Mouse (Mus musculus): ENCODE data around the gene Mst1r. TPM values are rescaled to one million over a fixed set of nuclear protein-coding genes. Genes with fewer than 3 reads are reported as not detected.

The Mst1r gene
- total and polyA plus RNA-seq, 3 experiments = not detected

- Histone ChIP-seq H3K9me3 (replicated peaks; ENCODE audit: low read length) (no peaks in the 10 kb centered on the region), H3K9ac (ENCODE audit: insufficient read depth, low read depth) (no peak overlapping the region), H3K4me3 (replicated peaks in 1 of 3; ENCODE audit: low read depth in 2 of 3, low read length in 2 of 3, poor library complexity in 1 of 3) (no peak overlapping the region), H3K79me2 (replicated peaks; ENCODE audit: control insufficient read depth, extremely low read depth, insufficient read depth, poor library complexity, severe bottlenecking) (no peaks in the 10 kb centered on the region), H3K4me1 (ENCODE audit: control insufficient read depth in 1 of 2, insufficient read depth in 2 of 2) (no peaks in the 10 kb centered on the region), H3K4me2 (ENCODE audit: insufficient read depth, low read depth, poor library complexity, severe bottlenecking) (no peak overlapping the region), H3K27ac (ENCODE audit: insufficient read depth, low read depth) (no peak overlapping the region), H3K27me3 (replicated peaks) (peaks cover 96% of the 10 kb centered on the region), H3K36me3 (replicated peaks in 1 of 2; ENCODE audit: control insufficient read depth in 1 of 2, insufficient read depth in 1 of 2, low read length in 1 of 2) (no peaks in the 10 kb centered on the region)
- TF ChIP-seq CHD2 (IDR thresholded peaks at IDR 0.05; ENCODE audit: low read length) (no peak), ZKSCAN1 (IDR thresholded peaks at IDR 0.05; ENCODE audit: borderline replicate concordance, low read depth, low read length) (no peak), EP300 (IDR thresholded peaks at IDR 0.05; ENCODE audit: low read length) (no peak), ELF1 (IDR thresholded peaks at IDR 0.05; ENCODE audit: low read depth, low read length) (no peak), JUND (conservative IDR thresholded peaks at IDR 0.05; ENCODE audit: low read depth, low read length) (no peak), BHLHE40 (IDR thresholded peaks at IDR 0.05; ENCODE audit: low read depth, low read length) (no peak), IRF4 (IDR thresholded peaks at IDR 0.05; ENCODE audit: low read depth, low read length) (no peak), SIN3A (IDR thresholded peaks at IDR 0.05; ENCODE audit: low read length) (no peak), RAD21 (IDR thresholded peaks at IDR 0.05; ENCODE audit: low read depth, low read length) (no peak), PAX5 (IDR thresholded peaks at IDR 0.05; ENCODE audit: low read length) (no peak), MXI1 (IDR thresholded peaks at IDR 0.05; ENCODE audit: low read depth, low read length) (no peak), SMC3 (IDR thresholded peaks at IDR 0.05; ENCODE audit: low read depth, low read length) (no peak)
- DNase-seq (ENCODE audit: extremely low read depth) = no peak
- dilution Hi-C loops (cut with MboI; ENCODE audit: extremely low pct_ligation_motif_present, extremely low pct_unique_long_range_greater_than_20kb, low sequenced_read_pairs) = no loop called here
- in situ Hi-C loops (cut with MboI; ENCODE audit: low pct_ligation_motif_present, low pct_unique_long_range_greater_than_20kb, low sequenced_read_pairs) = no loop called here
Observed at GRCm38 (mm10) chr9:107932221-107932620, 25.5 kb downstream of the Mst1r start.

GRCm38 (mm10) chr9:107934146-107934545 lies 27.5 kb downstream of the Mst1r start:
- Histone ChIP-seq H3K36me3 (replicated peaks in 1 of 2; ENCODE audit: control insufficient read depth in 1 of 2, insufficient read depth in 1 of 2, low read length in 1 of 2) (no peaks in the 10 kb centered on the region), H3K27me3 (replicated peaks) (peaks cover 97% of the 10 kb centered on the region), H3K27ac (ENCODE audit: insufficient read depth, low read depth) (no peak overlapping the region), H3K4me1 (ENCODE audit: control insufficient read depth in 1 of 2, insufficient read depth in 2 of 2) (no peaks in the 10 kb centered on the region), H3K79me2 (replicated peaks; ENCODE audit: control insufficient read depth, extremely low read depth, insufficient read depth, poor library complexity, severe bottlenecking) (no peaks in the 10 kb centered on the region), H3K9me3 (replicated peaks; ENCODE audit: low read length) (no peaks in the 10 kb centered on the region), H3K4me2 (ENCODE audit: insufficient read depth, low read depth, poor library complexity, severe bottlenecking) (no peak overlapping the region), H3K4me3 (replicated peaks in 1 of 3; ENCODE audit: low read depth in 2 of 3, low read length in 2 of 3, poor library complexity in 1 of 3) (no peak overlapping the region), H3K9ac (ENCODE audit: insufficient read depth, low read depth) (no peak overlapping the region)
- dilution Hi-C loops (cut with MboI; ENCODE audit: extremely low pct_ligation_motif_present, extremely low pct_unique_long_range_greater_than_20kb, low sequenced_read_pairs) = no loop called here
- no peak for DNase-seq (ENCODE audit: extremely low read depth)
- TF ChIP-seq MXI1 (IDR thresholded peaks at IDR 0.05; ENCODE audit: low read depth, low read length) = no peak
- peak; percentile 43 for TF ChIP-seq BHLHE40 (IDR thresholded peaks at IDR 0.05; ENCODE audit: low read depth, low read length)
- in situ Hi-C loops (cut with MboI; ENCODE audit: low pct_ligation_motif_present, low pct_unique_long_range_greater_than_20kb, low sequenced_read_pairs) = no loop called here

GRCm38 (mm10) chr9:107935374-107935773 lies 28.7 kb downstream of the Mst1r start, which contains the start of gene Camkv:
Gene Camkv (plus strand): TSS chr9:107935674.
- Histone ChIP-seq H3K4me2 (ENCODE audit: insufficient read depth, low read depth, poor library complexity, severe bottlenecking) (peak within 1 kb of the TSS; percentile 47), H3K36me3 (replicated peaks in 1 of 2; ENCODE audit: control insufficient read depth in 1 of 2, insufficient read depth in 1 of 2, low read length in 1 of 2) (no peaks in the 10 kb centered on the region), H3K9me3 (replicated peaks; ENCODE audit: low read length) (no peaks in the 10 kb centered on the region), H3K4me1 (ENCODE audit: control insufficient read depth in 1 of 2, insufficient read depth in 2 of 2) (peaks cover 6 to 9% of the 10 kb centered on the region in 2 experiments), H3K9ac (ENCODE audit: insufficient read depth, low read depth) (no peak within 1 kb of the TSS), H3K79me2 (replicated peaks; ENCODE audit: control insufficient read depth, extremely low read depth, insufficient read depth, poor library complexity, severe bottlenecking) (no peaks in the 10 kb centered on the region), H3K27ac (ENCODE audit: insufficient read depth, low read depth) (no peak within 1 kb of the TSS), H3K27me3 (replicated peaks) (peaks cover 97% of the 10 kb centered on the region), H3K4me3 (replicated peaks in 1 of 3; ENCODE audit: low read depth in 2 of 3, low read length in 2 of 3, poor library complexity in 1 of 3) (no peak within 1 kb of the TSS)
- dilution Hi-C loops (cut with MboI; ENCODE audit: extremely low pct_ligation_motif_present, extremely low pct_unique_long_range_greater_than_20kb, low sequenced_read_pairs) (no loop called here), in situ Hi-C loops (cut with MboI; ENCODE audit: low pct_ligation_motif_present, low pct_unique_long_range_greater_than_20kb, low sequenced_read_pairs) (no loop called here)
- DNase-seq (ENCODE audit: extremely low read depth) = no peak
- TF ChIP-seq ZC3H11A (IDR thresholded peaks at IDR 0.05; ENCODE audit: low read depth, low read length) = no peak
- no peak for TF ChIP-seq KAT2A (IDR thresholded peaks at IDR 0.05; ENCODE audit: insufficient replicate concordance, low read length)
- no peak for TF ChIP-seq CHD1 (IDR thresholded peaks at IDR 0.05; ENCODE audit: low read depth, low read length)
- TF ChIP-seq MYC (IDR thresholded peaks at IDR 0.05; ENCODE audit: low read depth, low read length) = no peak
- TF ChIP-seq GABPA (IDR thresholded peaks at IDR 0.05; ENCODE audit: insufficient replicate concordance, low read depth, low read length) = no peak
- TF ChIP-seq JUND (conservative IDR thresholded peaks at IDR 0.05; ENCODE audit: low read depth, low read length) = no peak
- TF ChIP-seq TBP (conservative IDR thresholded peaks at IDR 0.05; ENCODE audit: low read depth, low read length) = no peak
- no peak for TF ChIP-seq ZKSCAN1 (IDR thresholded peaks at IDR 0.05; ENCODE audit: borderline replicate concordance, low read depth, low read length)
- TF ChIP-seq RCOR1 (conservative IDR thresholded peaks at IDR 0.05; ENCODE audit: low read depth, low read length) = no peak
- no peak for TF ChIP-seq ETS1 (conservative IDR thresholded peaks at IDR 0.05; ENCODE audit: low read depth, low read length)
